In the genomic region with DNA sequence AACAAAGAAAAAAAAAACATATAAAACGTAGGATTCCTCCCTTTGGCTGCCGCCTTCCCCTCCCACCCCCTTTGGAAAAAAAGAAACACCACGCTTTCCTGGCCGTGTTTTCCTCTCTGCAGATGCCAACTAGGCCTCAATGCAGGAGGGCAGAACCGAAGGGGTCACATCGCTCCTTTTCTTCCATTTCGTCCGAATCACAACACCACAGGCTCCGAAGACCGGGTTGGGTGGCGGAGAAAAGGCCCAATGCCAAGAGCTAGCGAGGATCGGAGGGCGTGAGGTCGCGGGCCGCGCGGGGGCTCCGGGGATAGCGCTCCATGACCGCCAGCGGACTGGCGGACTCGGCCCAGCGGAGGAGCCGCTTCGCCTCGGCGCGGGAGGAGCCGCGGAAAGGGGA, we compare ENCODE assay signal across 8 mouse cellular contexts. TPM values are rescaled to one million over a fixed set of nuclear protein-coding genes. Genes with fewer than 3 reads are reported as not detected.
DNase-seq lines count a peak whose midpoint lies in the region; ATAC-seq and TF ChIP-seq lines count a peak whose summit lies in the region.

No protein-coding gene starts in this region.

- no peak for TF ChIP-seq POLR2A in kidney, adult 2 months (IDR thresholded peaks at IDR 0.05; ENCODE audit: low read depth, low read length)
- TF ChIP-seq POLR2A in ES-Bruce4 (IDR thresholded peaks at IDR 0.05; ENCODE audit: insufficient read depth, low read length), result no peak
- TF ChIP-seq POLR2A in embryonic fibroblast, embryonic 13.5 days (IDR thresholded peaks at IDR 0.05; ENCODE audit: low read depth, low read length), result peak; percentile 40; the same call in 1 of the 2 replicates

- H3K27ac ChIP-seq in kidney, adult 2 months (ENCODE audit: insufficient read depth, low read depth, low read length), result peak overlapping the region; percentile 89
- H3K27ac ChIP-seq in ES-Bruce4 (ENCODE audit: insufficient read depth, low read length), result no peak overlapping the region
- peak overlapping the region; percentile 77 for H3K27ac ChIP-seq in embryonic fibroblast, embryonic 13.5 days (ENCODE audit: insufficient read depth, low read length)
- peak overlapping the region; percentile 98 for H3K27ac ChIP-seq in intestine, embryonic 16.5 days (ENCODE audit: low read length)
- H3K27ac ChIP-seq in midbrain, postnatal 0 days (ENCODE audit: low read depth, low read length), result peak overlapping the region; percentile 80

- 1% methylated on average over 33 of the region's 33 CpGs for WGBS in kidney, adult 2 months
- WGBS in intestine, embryonic 16.5 days, result under 1% methylated on average over 33 of the region's 33 CpGs
- under 1% methylated on average over 32 of the region's 33 CpGs for WGBS in midbrain, postnatal 0 days

- H3K36me3 ChIP-seq in kidney, adult 2 months (ENCODE audit: control insufficient read depth, insufficient read depth, low read length), result no peaks in the 10 kb centered on the region
- no peaks in the 10 kb centered on the region for H3K36me3 ChIP-seq in ES-Bruce4 (ENCODE audit: control insufficient read depth, insufficient read depth, low read length, poor library complexity, severe bottlenecking)
- no peaks in the 10 kb centered on the region for H3K36me3 ChIP-seq in intestine, embryonic 16.5 days (ENCODE audit: control insufficient read depth, insufficient read depth, low read length)
- H3K36me3 ChIP-seq in midbrain, postnatal 0 days (ENCODE audit: insufficient read depth, low read length), result no peaks in the 10 kb centered on the region

- peak overlapping the region; percentile 90 for H3K9ac ChIP-seq in ES-Bruce4 (ENCODE audit: low read depth, poor library complexity, severe bottlenecking)
- peak overlapping the region; percentile 89 for H3K9ac ChIP-seq in intestine, embryonic 16.5 days (ENCODE audit: low read depth, low read length)
- peak overlapping the region; percentile 85 for H3K9ac ChIP-seq in midbrain, postnatal 0 days (replicated peaks; ENCODE audit: low read length, poor library complexity, severe bottlenecking)

- peak overlapping the region; percentile 92 for H3K4me3 ChIP-seq in kidney, adult 2 months (ENCODE audit: insufficient read depth, low read depth, low read length)
- peak overlapping the region; percentile 94 for H3K4me3 ChIP-seq in ES-Bruce4 (ENCODE audit: low read depth, low read length)
- H3K4me3 ChIP-seq in embryonic fibroblast, embryonic 13.5 days (ENCODE audit: insufficient read depth, low read length), result peak overlapping the region; percentile 73
- peak overlapping the region; percentile 83 for H3K4me3 ChIP-seq in intestine, embryonic 16.5 days (ENCODE audit: low read length)
- peak overlapping the region; percentile 91 for H3K4me3 ChIP-seq in midbrain, postnatal 0 days (ENCODE audit: low read depth, low read length)

- ATAC-seq in intestine, embryonic 16.5 days, result no peak
- no peak for ATAC-seq in midbrain, postnatal 0 days (ENCODE audit: low FRiP score)

- no peak for TF ChIP-seq CTCF in kidney, adult 2 months (conservative IDR thresholded peaks at IDR 0.05; ENCODE audit: insufficient read depth, insufficient read length, low read depth, low read length)
- no peak for TF ChIP-seq CTCF in ES-Bruce4 (IDR thresholded peaks at IDR 0.05; ENCODE audit: low read depth, low read length)
- TF ChIP-seq CTCF in embryonic fibroblast, embryonic 13.5 days (IDR thresholded peaks at IDR 0.05; ENCODE audit: borderline replicate concordance, insufficient read depth, low read length), result no peak
- no peak for TF ChIP-seq CTCF in midbrain, postnatal 0 days (IDR thresholded peaks at IDR 0.05)

- no peak for TF ChIP-seq EP300 in ES-Bruce4 (IDR thresholded peaks at IDR 0.05; ENCODE audit: insufficient read depth, low read depth, low read length)

- peak overlapping the region; percentile 79 for H3K4me2 ChIP-seq in intestine, embryonic 16.5 days (ENCODE audit: low read depth, low read length)
- H3K4me2 ChIP-seq in midbrain, postnatal 0 days (ENCODE audit: low read depth, low read length, poor library complexity, severe bottlenecking), result peak overlapping the region; percentile 74

- H3K9me3 ChIP-seq in ES-Bruce4 (replicated peaks; ENCODE audit: control insufficient read depth, insufficient read depth, low read length, poor library complexity, severe bottlenecking), result no peaks in the 10 kb centered on the region
- no peaks in the 10 kb centered on the region for H3K9me3 ChIP-seq in intestine, embryonic 16.5 days (ENCODE audit: control insufficient read depth, low read length)
- H3K9me3 ChIP-seq in midbrain, postnatal 0 days (ENCODE audit: low read length), result no peaks in the 10 kb centered on the region

- H3K27me3 ChIP-seq in kidney, adult 2 months (replicated peaks; ENCODE audit: control insufficient read depth, insufficient read depth, low read length), result no peaks in the 10 kb centered on the region
- no peaks in the 10 kb centered on the region for H3K27me3 ChIP-seq in ES-Bruce4 (ENCODE audit: control insufficient read depth, insufficient read depth, low read length, poor library complexity, severe bottlenecking)
- H3K27me3 ChIP-seq in intestine, embryonic 16.5 days (replicated peaks; ENCODE audit: control insufficient read depth, insufficient read depth, low read length), result no peaks in the 10 kb centered on the region
- no peaks in the 10 kb centered on the region for H3K27me3 ChIP-seq in midbrain, postnatal 0 days (ENCODE audit: insufficient read depth, low read length)

- no peak for DNase-seq in kidney, adult 2 months
- no peak for DNase-seq in kidney, postnatal 10 days
- peak; percentile 44 for DNase-seq in midbrain, postnatal 0 days (ENCODE audit: low spot score)
- no peak for DNase-seq in thymus, adult 18-20 months
- no peak for DNase-seq in layer of hippocampus, adult 8-10 months (ENCODE audit: low spot score in 2 of 2)

- H3K4me1 ChIP-seq in kidney, adult 2 months (ENCODE audit: control insufficient read depth, insufficient read depth, low read length), result peaks cover 41% of the 10 kb centered on the region
- peaks cover 4% of the 10 kb centered on the region for H3K4me1 ChIP-seq in ES-Bruce4 (ENCODE audit: control insufficient read depth, insufficient read depth, low read length)
- peaks cover 6% of the 10 kb centered on the region for H3K4me1 ChIP-seq in embryonic fibroblast, embryonic 13.5 days (ENCODE audit: control insufficient read depth, insufficient read depth, low read length)
- peaks cover 51% of the 10 kb centered on the region for H3K4me1 ChIP-seq in intestine, embryonic 16.5 days (ENCODE audit: control insufficient read depth, insufficient read depth, low read length)
- H3K4me1 ChIP-seq in midbrain, postnatal 0 days (ENCODE audit: insufficient read depth, low read length), result peaks cover 36% of the 10 kb centered on the region

RNA-seq across cellular contexts. Expression of a gene that starts 0.5 kb away (rescaled TPM):
- polyA plus RNA-seq in kidney, adult 2 months (2012; rRNA removed), result 19.5 and 19.9 TPM in 2 replicates
- 20.7 and 20.9 TPM in 2 replicates for polyA plus RNA-seq in ES-Bruce4 (2011; ENCODE audit: insufficient read depth, insufficient read length, low read depth, missing spikeins)
- polyA plus RNA-seq in embryonic fibroblast, embryonic 13.5 days (2011; ENCODE audit: insufficient read length, low read depth, missing spikeins), result 28.4 and 32.0 TPM in 2 replicates
- 14.1 and 17.0 TPM in 2 replicates for polyA plus RNA-seq in intestine, embryonic 16.5 days (2015; fragmentation: Nextera tagmentation; extraction: Ambion mirVana)
- 58.7 and 59.6 TPM in 2 replicates for total RNA-seq in midbrain, postnatal 0 days (2014; rRNA removed)
- polyA plus RNA-seq in midbrain, postnatal 0 days (2015; fragmentation: Nextera tagmentation; extraction: Ambion mirVana), result 16.8 and 17.7 TPM in 2 replicates
- 10 to 100 TPM; 43.5 to 54.0 (median 46.4) TPM for total RNA-seq in layer of hippocampus, adult 8-10 months (2022)

RNA-seq across cellular contexts. Expression of a gene that starts 3.5 kb away (rescaled TPM):
- polyA plus RNA-seq in kidney, adult 2 months (2012; rRNA removed), result 29.9 and 35.3 TPM in 2 replicates
- 32.4 and 38.3 TPM in 2 replicates for polyA plus RNA-seq in ES-Bruce4 (2011; ENCODE audit: insufficient read depth, insufficient read length, low read depth, missing spikeins)
- polyA plus RNA-seq in embryonic fibroblast, embryonic 13.5 days (2011; ENCODE audit: insufficient read length, low read depth, missing spikeins), result 18.6 and 25.3 TPM in 2 replicates
- 24.5 and 25.3 TPM in 2 replicates for polyA plus RNA-seq in intestine, embryonic 16.5 days (2015; fragmentation: Nextera tagmentation; extraction: Ambion mirVana)
- total RNA-seq in midbrain, postnatal 0 days (2014; rRNA removed), result 76.1 and 99.3 TPM in 2 replicates
- 40.0 and 41.6 TPM in 2 replicates for polyA plus RNA-seq in midbrain, postnatal 0 days (2015; fragmentation: Nextera tagmentation; extraction: Ambion mirVana)
- 10 to 100 TPM; 49.4 to 61.5 (median 52.8) TPM for total RNA-seq in layer of hippocampus, adult 8-10 months (2022)

RNA-seq across cellular contexts. Expression of a gene that starts 16.5 kb away (rescaled TPM):
- polyA plus RNA-seq in kidney, adult 2 months (2012; rRNA removed), result 38.2 and 52.5 TPM in 2 replicates
- polyA plus RNA-seq in ES-Bruce4 (2011; ENCODE audit: insufficient read depth, insufficient read length, low read depth, missing spikeins), result 131 and 145 TPM in 2 replicates
- polyA plus RNA-seq in embryonic fibroblast, embryonic 13.5 days (2011; ENCODE audit: insufficient read length, low read depth, missing spikeins), result 131 and 148 TPM in 2 replicates
- 248 and 288 TPM in 2 replicates for polyA plus RNA-seq in intestine, embryonic 16.5 days (2015; fragmentation: Nextera tagmentation; extraction: Ambion mirVana)
- 161 and 180 TPM in 2 replicates for total RNA-seq in midbrain, postnatal 0 days (2014; rRNA removed)
- polyA plus RNA-seq in midbrain, postnatal 0 days (2015; fragmentation: Nextera tagmentation; extraction: Ambion mirVana), result 229 and 230 TPM in 2 replicates
- total RNA-seq in layer of hippocampus, adult 8-10 months (2022), result 100 to 1,000 TPM in 3 of 4 experiments, 10 to 100 TPM in 1; 89.4 to 103 (median 101) TPM

RNA-seq across cellular contexts. Expression of a gene that starts 28.2 kb away (rescaled TPM):
- polyA plus RNA-seq in kidney, adult 2 months (2012; rRNA removed), result 12.0 and 15.1 TPM in 2 replicates
- polyA plus RNA-seq in ES-Bruce4 (2011; ENCODE audit: insufficient read depth, insufficient read length, low read depth, missing spikeins), result 22.0 and 28.7 TPM in 2 replicates
- 16.2 and 19.9 TPM in 2 replicates for polyA plus RNA-seq in embryonic fibroblast, embryonic 13.5 days (2011; ENCODE audit: insufficient read length, low read depth, missing spikeins)
- polyA plus RNA-seq in intestine, embryonic 16.5 days (2015; fragmentation: Nextera tagmentation; extraction: Ambion mirVana), result 37.1 and 37.2 TPM in 2 replicates
- total RNA-seq in midbrain, postnatal 0 days (2014; rRNA removed), result 56.9 and 72.5 TPM in 2 replicates
- polyA plus RNA-seq in midbrain, postnatal 0 days (2015; fragmentation: Nextera tagmentation; extraction: Ambion mirVana), result 99.2 and 101 TPM in 2 replicates
- 10 to 100 TPM; 34.6 to 45.5 (median 38.6) TPM for total RNA-seq in layer of hippocampus, adult 8-10 months (2022)

RNA-seq across cellular contexts. Expression of a gene that starts 28.4 kb away (rescaled TPM):
- polyA plus RNA-seq in kidney, adult 2 months (2012; rRNA removed), result 1.3 and 1.5 TPM in 2 replicates
- polyA plus RNA-seq in ES-Bruce4 (2011; ENCODE audit: insufficient read depth, insufficient read length, low read depth, missing spikeins), result 3.2 and 3.4 TPM in 2 replicates
- polyA plus RNA-seq in embryonic fibroblast, embryonic 13.5 days (2011; ENCODE audit: insufficient read length, low read depth, missing spikeins), result 1.3 and 2.2 TPM in 2 replicates
- 0.60 and 0.72 TPM in 2 replicates for polyA plus RNA-seq in intestine, embryonic 16.5 days (2015; fragmentation: Nextera tagmentation; extraction: Ambion mirVana)
- 12.1 and 18.1 TPM in 2 replicates for total RNA-seq in midbrain, postnatal 0 days (2014; rRNA removed)
- polyA plus RNA-seq in midbrain, postnatal 0 days (2015; fragmentation: Nextera tagmentation; extraction: Ambion mirVana), result 2.2 and 2.8 TPM in 2 replicates
- total RNA-seq in layer of hippocampus, adult 8-10 months (2022), result 10 to 100 TPM in 3 of 4 experiments, 1 to 10 TPM in 1; 8.8 to 12.5 (median 11.6) TPM
